Mouse (Mus musculus) liver, embryonic 14.5 days (tissue): ENCODE measurements around the gene Clcn1.

Experiments
- CTCF ChIP-seq: IDR thresholded peaks from 2 replicates; pipeline ENCODE4 v1.5.1; 2016; ENCODE audit warnings: antibody characterized with exemption, low read depth, control low read depth
- EP300 ChIP-seq: IDR thresholded peaks from 2 replicates; pipeline ENCODE4 v1.6.1; 2016; ENCODE audit warnings: antibody characterized with exemption, low read depth

DNA sequence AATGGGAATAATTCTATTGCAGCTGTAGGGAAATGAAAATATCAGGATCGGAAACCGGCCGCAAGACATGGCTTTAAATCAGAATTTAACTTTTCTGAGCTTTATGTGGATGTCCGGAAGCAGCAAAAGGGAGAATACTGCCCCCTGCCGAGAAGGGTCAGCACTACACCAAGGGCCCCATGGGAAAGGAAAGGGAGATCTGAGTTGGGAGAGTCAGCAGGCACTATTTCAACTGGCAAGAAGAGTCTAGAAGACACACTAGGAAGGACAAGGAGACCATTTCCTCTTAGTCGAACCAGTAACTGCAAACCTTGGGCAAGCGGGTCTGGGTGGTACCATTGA, 38.8 kb downstream of the Clcn1 start:
- peak; percentile 80 for TF ChIP-seq CTCF
- no peak for TF ChIP-seq EP300
